Mouse (Mus musculus) midbrain, embryonic 10.5 days (tissue): ENCODE measurements around the gene Plbd1. TPM values are rescaled to one million over a fixed set of nuclear protein-coding genes. Genes with fewer than 3 reads are reported as not detected.

ENCODE experiments used
- DNase-seq: peaks from one replicate; pipeline ENCODE4 v3.0.0-alpha.2; 2017; ENCODE audit warnings: low spot score
- H3K27ac ChIP-seq: fragments of 300-500 bp; sonication (generic); replicated peaks from 2 replicates; pipeline ENCODE4 v1.5.1; 2016; ENCODE audit warnings: mild to moderate bottlenecking
- H3K27me3 ChIP-seq: fragments of 300-500 bp; sonication (generic); 2 replicates; pipeline ENCODE4 v1.6.1; 2016; ENCODE audit warnings: low read depth, mild to moderate bottlenecking; ENCODE audit not compliant: poor library complexity, severe bottlenecking
- H3K36me3 ChIP-seq: fragments of 300-500 bp; sonication (generic); 2 replicates; pipeline ENCODE4 v1.6.1; 2016; ENCODE audit warnings: mild to moderate bottlenecking, moderate library complexity
- H3K4me1 ChIP-seq: fragments of 300-500 bp; sonication (generic); 2 replicates; pipeline ENCODE4 v1.6.1; 2016
- H3K4me3 ChIP-seq: fragments of 300-500 bp; sonication (generic); 2 replicates; pipeline ENCODE4 v1.5.1; 2016; ENCODE audit warnings: mild to moderate bottlenecking, moderate library complexity
- H3K9me3 ChIP-seq: fragments of 300-500 bp; sonication (generic); replicated peaks from 2 replicates; pipeline ENCODE4 v1.6.1; 2016; ENCODE audit warnings: mild to moderate bottlenecking
- WGBS: fragments of 180-500 bp; shearing (Covaris S2); methylation state at CpG from one replicate; pipeline ENCODE4 v1.1.7; 2016; 5-methylcytosine and 5-hydroxymethylcytosine counted together
- polyA plus RNA-seq: library from polyadenylated mRNA; unstranded; fragments of >200 nt; fragmentation: Nextera tagmentation; extraction: Ambion mirVana; gene quantifications from 2 replicates; pipeline ENCODE4 v1.2.1, GENCODE M21; 2016

The Plbd1 gene
- 1.2 and 1.5 TPM in 2 replicates for polyA plus RNA-seq

DNA sequence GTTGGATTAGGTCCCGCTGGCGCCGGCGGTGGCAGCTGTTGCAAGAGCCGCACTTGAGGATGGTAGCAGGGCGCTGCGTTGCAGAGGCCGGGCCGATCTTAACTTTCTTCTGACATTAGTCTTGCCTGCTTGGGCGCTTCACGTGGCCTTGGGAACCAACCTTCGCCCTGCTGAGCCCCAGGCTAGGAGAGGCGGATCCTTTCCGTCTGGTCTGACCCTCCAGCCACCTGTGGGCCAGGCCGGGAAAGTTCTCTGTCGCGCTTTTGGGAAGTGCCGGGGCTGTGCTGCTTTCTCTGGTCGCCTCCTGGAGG, at the start of gene Plbd1:
Plbd1 (minus strand) TSS at position 223 of the 311 bp plus-strand sequence.
- peak; percentile 60 for DNase-seq
- no peak within 1 kb of the TSS; the same call in 1 of the 2 replicates for H3K27ac ChIP-seq
- H3K36me3 ChIP-seq, result no peaks in the 10 kb centered on the region
- H3K4me3 ChIP-seq, result peak within 1 kb of the TSS; percentile 60
- under 1% methylated on average over 19 of the region's 19 CpGs for WGBS
- no peaks in the 10 kb centered on the region for H3K9me3 ChIP-seq
- H3K4me1 ChIP-seq, result peaks cover 15% of the 10 kb centered on the region
- peaks cover 36% of the 10 kb centered on the region for H3K27me3 ChIP-seq

DNA sequence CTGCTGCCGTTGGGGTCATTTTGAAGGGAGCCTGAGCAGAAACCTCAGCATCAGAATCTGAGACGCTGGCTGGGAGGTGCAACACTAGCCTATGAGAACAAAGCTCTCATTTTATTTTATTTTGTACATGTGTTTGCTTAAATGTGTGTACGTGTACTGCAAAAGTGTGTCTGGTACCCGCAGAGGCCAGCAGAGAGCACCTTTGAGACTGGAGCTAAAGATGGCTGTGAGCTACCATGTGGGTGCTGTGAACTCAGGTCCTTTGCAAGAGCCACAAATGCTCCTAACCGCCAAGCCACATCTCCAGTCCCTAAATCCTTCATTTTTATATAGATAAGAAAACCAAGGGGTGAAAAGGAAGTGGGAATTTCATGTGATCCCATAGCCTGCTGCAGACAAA, 48.7 kb upstream of the Plbd1 start:
- DNase-seq, result no peak
- H3K4me3 ChIP-seq, result no peak overlapping the region
- 91% methylated on average over 5 of the region's 5 CpGs for WGBS

DNA sequence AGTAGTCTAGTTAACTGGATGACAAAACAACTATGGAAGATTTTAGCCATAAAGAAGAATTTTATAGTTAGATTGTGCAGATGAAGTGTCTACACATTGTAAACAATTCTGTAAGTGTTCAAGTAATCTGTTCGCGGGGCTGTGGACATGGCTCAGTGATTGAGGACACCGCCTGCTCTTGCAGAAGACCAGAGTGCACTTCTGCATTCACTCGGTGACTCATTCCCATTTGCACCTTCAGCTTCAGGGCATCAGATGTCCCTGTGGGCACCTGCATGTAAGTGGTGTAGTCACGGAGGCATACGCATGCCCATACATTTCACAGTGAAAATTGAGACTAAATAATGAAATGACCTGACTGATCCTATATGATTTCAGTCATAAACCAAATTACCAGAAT, 46.9 kb upstream of the Plbd1 start:
- no peak for DNase-seq
- Histone ChIP-seq H3K36me3 (no peaks in the 10 kb centered on the region), H3K27me3 (no peaks in the 10 kb centered on the region), H3K9me3 (no peaks in the 10 kb centered on the region), H3K4me3 (no peak overlapping the region), H3K4me1 (no peaks in the 10 kb centered on the region), H3K27ac (no peak overlapping the region)
- WGBS, result 90% methylated on average over 6 of the region's 6 CpGs

More for the DNA sequence above, 48.7 kb upstream of the Plbd1 start:
- Histone ChIP-seq H3K27ac (no peak overlapping the region), H3K4me1 (no peaks in the 10 kb centered on the region), H3K27me3 (no peaks in the 10 kb centered on the region), H3K9me3 (no peaks in the 10 kb centered on the region), H3K36me3 (no peaks in the 10 kb centered on the region)

DNA sequence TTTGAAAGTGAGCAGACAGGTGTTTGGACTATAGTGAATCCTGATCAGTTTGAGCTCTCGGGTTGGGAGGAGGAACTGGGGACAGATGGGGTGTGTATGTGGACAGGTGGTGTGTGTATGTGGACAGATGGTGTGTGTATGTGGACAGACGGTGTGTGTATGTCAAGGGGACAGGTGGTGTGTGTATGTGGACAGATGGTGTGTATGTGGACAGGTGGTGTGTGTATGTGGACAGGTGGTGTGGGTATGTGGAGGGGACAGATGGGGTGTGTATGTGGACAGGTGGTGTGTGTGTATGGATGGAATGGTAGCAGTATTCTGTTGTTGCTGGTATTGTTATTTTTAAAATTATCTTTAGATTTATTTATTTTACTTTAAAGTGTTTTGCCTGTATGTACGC, 40.1 kb upstream of the Plbd1 start:
- Histone ChIP-seq H3K27ac (no peak overlapping the region), H3K27me3 (no peaks in the 10 kb centered on the region), H3K4me1 (no peaks in the 10 kb centered on the region), H3K9me3 (0 out of 2 replicates have a peak, but pooled peaks cover 3% of the 10 kb centered on the region), H3K4me3 (no peak overlapping the region), H3K36me3 (no peaks in the 10 kb centered on the region)
- no peak for DNase-seq
- 95% methylated on average over 3 of the region's 3 CpGs for WGBS

DNA sequence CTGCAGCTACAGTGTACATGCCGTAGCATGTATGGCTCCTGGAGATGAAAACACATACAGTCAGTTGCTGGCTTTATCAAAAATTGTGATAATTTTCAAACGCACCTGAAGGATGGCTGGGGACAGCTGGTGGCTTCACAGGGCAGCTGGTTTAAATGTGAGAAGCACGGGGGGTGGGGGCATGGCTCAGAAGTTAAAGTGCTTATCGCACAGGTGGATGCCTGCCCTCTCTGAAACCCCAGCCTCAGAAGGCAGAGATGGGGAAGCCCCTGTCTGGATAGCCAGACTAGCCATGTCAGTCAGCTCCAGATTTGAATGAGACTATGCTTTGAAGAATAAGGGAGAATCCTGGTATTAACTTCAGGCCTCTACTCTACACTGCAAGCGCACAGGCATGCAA, 39.5 kb upstream of the Plbd1 start:
- DNase-seq, result no peak
- H3K9me3 ChIP-seq, result 0 out of 2 replicates have a peak, but pooled peaks cover 3% of the 10 kb centered on the region

DNA sequence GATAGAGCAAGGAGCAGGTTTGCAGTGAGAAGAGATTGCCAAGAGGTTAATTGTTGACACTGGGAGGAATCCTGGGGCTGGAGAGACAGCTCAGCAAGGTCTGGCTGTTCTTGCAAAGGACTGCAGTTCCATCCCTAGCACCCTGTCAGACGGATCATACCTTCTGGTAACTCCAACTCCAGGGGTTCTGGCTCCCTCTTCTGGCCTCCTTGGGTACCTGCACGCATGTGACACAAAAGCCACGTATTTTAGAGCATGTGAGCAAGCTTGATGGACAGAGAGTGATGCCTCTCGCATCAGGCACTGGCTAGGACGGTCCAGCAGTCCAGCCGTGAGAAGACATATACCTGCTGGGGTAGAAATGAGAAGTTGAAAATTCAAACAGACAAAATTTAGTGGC, 29.6 kb upstream of the Plbd1 start:
- Histone ChIP-seq H3K27ac (no peak overlapping the region), H3K4me1 (peaks cover 6% of the 10 kb centered on the region; the same call in 1 of the 2 replicates), H3K27me3 (no peaks in the 10 kb centered on the region), H3K4me3 (no peak overlapping the region), H3K36me3 (no peaks in the 10 kb centered on the region), H3K9me3 (peaks cover 4% of the 10 kb centered on the region; the same call in 1 of the 2 replicates)
- no peak for DNase-seq
- 94% methylated on average over 6 of the region's 6 CpGs for WGBS

More for the DNA sequence above, 39.5 kb upstream of the Plbd1 start:
- H3K4me1 ChIP-seq, result no peaks in the 10 kb centered on the region
- 85% methylated on average over 5 of the region's 5 CpGs for WGBS
- no peak overlapping the region for H3K27ac ChIP-seq
- no peaks in the 10 kb centered on the region for H3K27me3 ChIP-seq
- no peak overlapping the region for H3K4me3 ChIP-seq
- H3K36me3 ChIP-seq, result no peaks in the 10 kb centered on the region

DNA sequence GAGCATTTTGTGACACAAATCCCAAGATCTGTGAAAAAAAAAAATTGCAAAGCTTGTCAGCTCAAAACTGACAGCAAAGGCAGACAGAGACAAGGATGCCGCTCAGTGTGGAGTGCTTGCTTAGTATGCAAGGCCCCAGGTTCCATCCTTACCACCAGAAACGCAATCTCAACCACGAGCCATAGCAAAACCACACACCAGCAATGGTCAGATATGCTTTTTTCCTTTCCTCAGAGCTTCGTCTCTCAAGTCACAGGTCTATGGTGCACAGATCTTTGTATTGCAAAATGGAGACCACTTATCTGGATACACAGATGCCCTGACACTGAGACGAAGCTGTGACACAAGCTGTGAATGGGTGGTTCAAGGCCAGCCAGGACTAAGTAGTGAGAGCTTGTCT, 28.8 kb upstream of the Plbd1 start:
- 87% methylated on average over 5 of the region's 5 CpGs for WGBS
- H3K36me3 ChIP-seq, result no peaks in the 10 kb centered on the region
- no peak overlapping the region for H3K27ac ChIP-seq
- H3K9me3 ChIP-seq, result peaks cover 4% of the 10 kb centered on the region; the same call in 1 of the 2 replicates
- DNase-seq, result no peak
- H3K4me1 ChIP-seq, result peaks cover 6% of the 10 kb centered on the region; the same call in 1 of the 2 replicates
- H3K27me3 ChIP-seq, result no peaks in the 10 kb centered on the region
- no peak overlapping the region for H3K4me3 ChIP-seq

DNA sequence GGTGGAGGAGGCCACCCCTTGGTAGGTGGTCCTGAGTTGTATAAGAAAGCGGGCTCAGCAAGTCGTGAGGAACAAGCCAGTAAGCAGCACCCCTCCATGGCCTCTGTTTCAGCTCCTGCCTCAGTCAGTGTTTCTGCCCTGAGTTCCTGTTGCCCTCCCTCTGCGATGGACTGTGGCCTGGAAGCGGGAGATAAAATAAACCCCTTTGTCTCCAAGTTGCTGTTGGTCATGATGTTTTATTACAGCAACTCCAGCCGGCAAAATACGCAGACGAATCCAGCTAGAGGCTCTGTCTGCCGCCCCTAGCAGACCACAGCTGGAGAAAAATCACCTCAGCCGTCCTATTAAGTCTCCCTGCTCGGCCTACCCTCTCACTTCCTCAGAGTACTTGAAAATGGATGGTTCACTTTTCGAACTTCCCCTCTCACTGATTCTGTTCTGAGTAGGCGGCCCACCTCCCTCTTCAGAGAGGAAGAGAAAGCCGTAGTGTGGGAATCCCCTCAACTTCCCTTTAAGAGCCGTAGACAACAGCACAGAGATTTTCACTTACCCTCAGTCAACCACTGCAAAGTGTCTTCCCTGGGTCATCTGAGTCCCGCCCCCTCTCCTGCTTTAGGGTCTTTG, 28.2 kb upstream of the Plbd1 start:
- Histone ChIP-seq H3K4me3 (no peak overlapping the region), H3K9me3 (peaks cover 4% of the 10 kb centered on the region; the same call in 1 of the 2 replicates), H3K36me3 (no peaks in the 10 kb centered on the region), H3K27ac (peak overlapping the region; percentile 57; the same call in 1 of the 2 replicates), H3K4me1 (peaks cover 6% of the 10 kb centered on the region; the same call in 1 of the 2 replicates), H3K27me3 (no peaks in the 10 kb centered on the region)
- WGBS, result 78% methylated on average over 15 of the region's 15 CpGs
- no peak for DNase-seq

DNA sequence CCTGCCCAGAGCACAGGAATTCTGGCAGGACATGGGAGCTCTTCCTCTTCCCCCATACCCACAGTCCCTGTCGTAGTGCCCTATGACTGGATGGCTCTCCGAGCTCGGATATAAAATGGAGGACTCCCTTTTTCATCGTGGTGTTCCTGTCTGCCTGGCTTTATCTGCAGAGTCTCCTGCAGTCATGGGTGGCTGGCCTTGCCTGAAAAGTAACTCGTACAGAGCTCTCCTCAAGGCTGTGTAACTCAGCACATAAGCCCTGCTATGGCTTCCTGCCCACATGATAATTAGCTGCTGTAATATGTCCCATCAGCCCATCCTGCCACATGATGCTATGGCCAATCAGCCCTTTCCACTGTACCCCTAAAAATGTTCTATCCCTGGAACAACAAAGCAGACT, 23.7 kb upstream of the Plbd1 start:
- no peak overlapping the region for H3K4me3 ChIP-seq
- no peak for DNase-seq
- 81% methylated on average over 5 of the region's 5 CpGs for WGBS

DNA sequence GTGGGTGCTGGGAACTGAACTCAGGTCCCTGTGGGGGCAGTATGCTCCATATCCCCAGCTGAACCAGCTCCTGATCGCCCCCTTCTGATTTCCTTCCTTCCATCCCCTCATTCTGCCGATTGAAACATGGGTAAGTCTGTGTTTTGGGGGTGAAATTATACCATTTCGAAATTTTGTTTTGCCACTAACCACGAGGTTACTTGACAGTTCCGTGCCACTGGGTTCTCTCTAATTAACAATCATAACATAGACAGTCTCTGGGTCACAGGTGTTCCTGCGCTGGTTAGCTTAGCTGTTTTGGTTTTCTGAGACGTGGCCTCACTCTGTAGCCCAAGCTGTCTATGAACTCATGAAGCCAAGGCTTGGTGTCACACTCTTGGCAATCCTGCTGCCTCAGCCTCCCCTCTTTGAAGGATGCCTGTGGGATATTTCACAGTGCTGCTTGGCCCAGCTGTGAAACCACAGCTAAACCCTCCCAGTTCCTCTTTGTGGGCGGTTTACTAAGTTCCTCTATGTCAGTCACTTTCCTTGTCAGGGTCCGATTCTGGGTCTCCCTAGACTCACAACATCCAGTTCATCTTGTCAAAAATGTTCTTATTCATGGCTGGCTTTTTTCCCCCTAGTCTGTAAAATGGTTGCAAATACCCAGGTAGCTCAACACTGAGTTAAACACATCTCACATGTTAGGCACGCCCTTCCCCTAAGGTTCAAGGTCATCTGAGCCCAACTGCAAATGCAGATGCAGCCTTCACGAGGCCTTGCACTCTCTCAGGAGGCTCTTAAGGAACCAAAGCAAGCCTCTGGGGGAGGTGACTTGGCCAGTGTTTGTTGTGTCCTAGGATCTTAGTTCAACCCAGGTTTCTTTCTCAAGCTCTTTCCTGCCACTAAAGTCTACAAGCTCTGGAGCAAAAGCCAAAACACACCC, 21.9 kb upstream of the Plbd1 start:
- WGBS, result 86% methylated on average over 11 of the region's 11 CpGs
- Histone ChIP-seq H3K27ac (no peak overlapping the region), H3K9me3 (no peaks in the 10 kb centered on the region; the same call in 1 of the 2 replicates), H3K4me3 (no peak overlapping the region), H3K4me1 (no peaks in the 10 kb centered on the region), H3K36me3 (no peaks in the 10 kb centered on the region), H3K27me3 (no peaks in the 10 kb centered on the region)
- DNase-seq, result no peak

More for the DNA sequence above, 23.7 kb upstream of the Plbd1 start:
- Histone ChIP-seq H3K36me3 (no peaks in the 10 kb centered on the region), H3K9me3 (no peaks in the 10 kb centered on the region; the same call in 1 of the 2 replicates), H3K4me1 (peaks cover 6% of the 10 kb centered on the region; the same call in 1 of the 2 replicates), H3K27me3 (no peaks in the 10 kb centered on the region), H3K27ac (no peak overlapping the region)

DNA sequence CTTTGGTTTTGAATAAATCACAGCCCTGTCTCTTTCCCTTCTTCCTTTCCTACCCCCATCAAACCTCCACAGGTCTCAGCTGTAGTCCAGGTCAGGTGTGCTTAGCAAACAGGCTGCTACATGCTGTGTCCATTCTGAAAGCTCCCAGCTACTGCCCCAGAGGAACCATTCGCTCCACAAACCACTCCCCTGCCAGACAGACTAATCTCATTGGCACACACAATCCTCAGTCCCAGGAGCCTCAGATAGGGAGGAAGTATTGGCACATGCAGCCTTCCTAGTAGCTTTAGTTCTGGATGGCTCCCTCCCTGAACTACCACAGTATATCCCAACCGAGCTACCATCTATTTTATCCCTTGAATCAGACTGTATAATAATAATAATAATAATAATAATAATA, 17.7 kb upstream of the Plbd1 start:
- Histone ChIP-seq H3K4me1 (no peaks in the 10 kb centered on the region), H3K36me3 (no peaks in the 10 kb centered on the region), H3K27me3 (no peaks in the 10 kb centered on the region), H3K27ac (no peak overlapping the region), H3K4me3 (no peak overlapping the region), H3K9me3 (no peaks in the 10 kb centered on the region; the same call in 1 of the 2 replicates)
- DNase-seq, result no peak
- 34% methylated on average over 2 of the region's 2 CpGs for WGBS

DNA sequence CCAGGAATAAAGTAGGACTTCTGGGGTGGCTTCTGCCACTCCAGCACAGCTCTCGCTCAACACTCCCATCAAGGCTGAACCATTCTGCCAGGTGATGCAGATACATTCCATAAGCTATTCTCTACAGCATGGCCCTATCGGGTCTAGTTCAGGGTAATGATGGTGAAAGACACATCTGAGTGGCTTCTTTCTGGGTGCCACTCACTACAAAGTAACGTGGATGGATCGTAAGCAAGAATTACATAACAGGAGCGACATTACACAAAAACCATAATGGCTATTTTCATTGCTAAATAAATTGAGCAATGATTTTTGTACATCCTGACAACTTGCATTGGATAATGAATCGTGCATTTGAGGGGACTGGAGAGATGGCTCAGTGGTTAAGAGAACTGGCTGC, 13.2 kb upstream of the Plbd1 start:
- Histone ChIP-seq H3K9me3 (peaks cover 4% of the 10 kb centered on the region; the same call in 1 of the 2 replicates), H3K4me3 (no peak overlapping the region), H3K36me3 (no peaks in the 10 kb centered on the region), H3K27me3 (no peaks in the 10 kb centered on the region), H3K27ac (no peak overlapping the region), H3K4me1 (no peaks in the 10 kb centered on the region)
- WGBS, result 90% methylated on average over 6 of the region's 6 CpGs
- DNase-seq, result no peak

DNA sequence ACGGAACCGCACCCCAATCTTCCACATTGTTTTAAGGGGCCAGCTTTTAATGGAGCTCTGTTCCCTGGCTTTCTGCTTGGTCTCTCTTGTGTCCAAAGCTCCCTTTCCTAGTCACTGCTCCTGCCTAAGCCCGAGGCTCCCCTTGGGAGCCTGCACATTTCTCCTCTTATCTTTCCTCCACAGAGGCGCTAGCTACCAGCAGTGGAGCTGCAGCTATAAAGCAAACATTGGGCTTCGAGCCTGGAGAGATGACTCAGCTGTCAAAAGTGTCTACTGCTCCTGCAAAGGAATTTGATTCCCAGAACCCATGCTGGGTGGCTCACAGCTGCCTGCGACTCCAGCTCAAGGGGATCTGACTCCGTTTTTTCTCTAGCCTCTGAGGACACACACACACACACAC, 10.7 kb upstream of the Plbd1 start:
- Histone ChIP-seq H3K4me3 (no peak overlapping the region), H3K36me3 (no peaks in the 10 kb centered on the region), H3K27me3 (no peaks in the 10 kb centered on the region), H3K9me3 (peaks cover 4% of the 10 kb centered on the region; the same call in 1 of the 2 replicates), H3K27ac (no peak overlapping the region), H3K4me1 (no peaks in the 10 kb centered on the region)
- no peak for DNase-seq
- WGBS, result 82% methylated on average over 7 of the region's 7 CpGs
